Mouse (Mus musculus) neural tube, embryonic 11.5 days (tissue): ENCODE data around the gene Tnk2. TPM values are rescaled to one million over a fixed set of nuclear protein-coding genes. Genes with fewer than 3 reads are reported as not detected.

Experiments used
- ATAC-seq: fragments of 200-750 bp; cut with Nextera tagmentation; 2 replicates; pipeline ENCODE4 v1.8.0; 2017; ENCODE audit warnings: moderate number of reproducible peaks, mild to moderate bottlenecking, moderate TSS enrichment, moderate library complexity; ENCODE audit not compliant: insufficient read depth, low FRiP score, low TSS enrichment
- DNase-seq: peaks from one replicate; pipeline ENCODE4 v3.0.0-alpha.2; 2015; ENCODE audit warnings: low spot score
- H3K27ac ChIP-seq: fragments of 300-500 bp; sonication (generic); 2 replicates; pipeline ENCODE4 v1.5.1; 2014; ENCODE audit warnings: low read depth, mild to moderate bottlenecking, low read length
- H3K27me3 ChIP-seq: fragments of 300-500 bp; sonication (generic); 2 replicates; pipeline ENCODE4 v1.6.1; 2014; ENCODE audit warnings: mild to moderate bottlenecking, low read length, mixed read lengths; ENCODE audit not compliant: control insufficient read depth, insufficient read depth
- H3K36me3 ChIP-seq: fragments of 300-500 bp; sonication (generic); 2 replicates; pipeline ENCODE4 v1.6.1; 2014; ENCODE audit warnings: mild to moderate bottlenecking, low read length, moderate library complexity, mixed read lengths; ENCODE audit not compliant: control insufficient read depth, insufficient read depth
- H3K4me1 ChIP-seq: fragments of 300-500 bp; sonication (generic); 2 replicates; pipeline ENCODE4 v1.6.1; 2014; ENCODE audit warnings: low read length, mixed read lengths; ENCODE audit not compliant: control insufficient read depth, insufficient read depth
- H3K4me2 ChIP-seq: fragments of 300-500 bp; sonication (generic); 2 replicates; pipeline ENCODE4 v1.6.1; 2014; ENCODE audit warnings: low read depth, mild to moderate bottlenecking, moderate library complexity
- H3K4me3 ChIP-seq: fragments of 300-500 bp; sonication (generic); 2 replicates; pipeline ENCODE4 v1.5.1; 2014; ENCODE audit warnings: low read depth, low read length
- H3K9ac ChIP-seq: fragments of 300-500 bp; sonication (generic); 2 replicates; pipeline ENCODE4 v1.6.1; 2014; ENCODE audit warnings: mild to moderate bottlenecking, low read length
- H3K9me3 ChIP-seq: fragments of 300-500 bp; sonication (generic); 2 replicates; pipeline ENCODE4 v1.6.1; 2016; ENCODE audit warnings: low read length; ENCODE audit not compliant: control insufficient read depth
- WGBS: fragments of 180-500 bp; shearing (Covaris S2); extraction: QIAGEN DNeasy Blood & Tissue Kit; methylation state at CpG from one replicate; pipeline ENCODE4 v1.1.7; 2014; 5-methylcytosine and 5-hydroxymethylcytosine counted together
- polyA plus RNA-seq: library from polyadenylated mRNA; unstranded; fragments of >200 nt; fragmentation: Nextera tagmentation; extraction: Ambion mirVana; gene quantifications from 2 replicates; pipeline ENCODE4 v1.2.1, GENCODE M21; 2014

Gene Tnk2
- polyA plus RNA-seq, 1 experiment from 2014 or later: 7.0 TPM

DNA sequence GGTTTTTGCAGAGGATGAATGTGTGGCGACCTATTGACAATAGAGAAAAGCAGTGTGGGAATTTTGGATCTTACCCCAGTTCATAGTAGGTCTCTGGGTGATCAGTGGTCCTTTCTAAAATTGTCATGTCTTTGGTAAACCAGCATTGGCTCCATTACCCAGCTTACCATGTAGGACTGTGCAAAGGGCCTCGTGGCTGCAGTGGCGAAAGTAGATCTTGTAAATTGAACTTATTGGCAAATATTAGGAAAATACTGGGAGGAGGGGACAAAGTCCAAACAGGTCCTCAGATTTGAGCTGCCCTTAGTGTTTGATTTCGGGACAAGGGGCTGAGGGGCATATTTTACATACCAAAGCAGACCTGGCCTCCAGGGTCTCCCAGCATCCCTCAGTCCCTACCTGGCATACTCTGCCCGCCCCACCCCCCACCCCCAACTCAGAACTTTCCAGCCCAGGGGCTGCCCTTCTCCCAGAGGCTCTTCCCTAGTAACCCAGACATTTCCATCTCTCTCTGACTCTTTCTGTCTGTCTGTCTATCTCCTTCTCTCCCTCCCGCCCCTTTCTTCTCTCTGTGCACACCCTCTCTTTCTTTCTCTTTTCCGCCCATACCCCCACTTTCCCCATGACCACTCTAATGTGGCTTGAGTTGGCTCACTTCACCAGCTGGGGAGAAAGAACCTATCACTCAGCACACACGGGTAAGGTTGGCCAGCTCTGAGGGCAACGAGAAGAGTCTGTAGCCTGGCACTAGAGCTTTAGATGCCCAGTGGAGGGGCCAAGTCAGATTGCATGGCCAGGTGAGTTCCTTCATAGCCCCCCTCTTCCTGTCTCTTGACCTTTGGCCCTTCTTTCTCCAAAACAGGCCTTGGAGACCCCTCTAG, 23.2 kb downstream of the Tnk2 start:
- 0 out of 2 replicates have a peak overlapping the region, but pooled peaks have one; percentile 20 for H3K27ac ChIP-seq
- H3K9ac ChIP-seq: no peak overlapping the region

DNA sequence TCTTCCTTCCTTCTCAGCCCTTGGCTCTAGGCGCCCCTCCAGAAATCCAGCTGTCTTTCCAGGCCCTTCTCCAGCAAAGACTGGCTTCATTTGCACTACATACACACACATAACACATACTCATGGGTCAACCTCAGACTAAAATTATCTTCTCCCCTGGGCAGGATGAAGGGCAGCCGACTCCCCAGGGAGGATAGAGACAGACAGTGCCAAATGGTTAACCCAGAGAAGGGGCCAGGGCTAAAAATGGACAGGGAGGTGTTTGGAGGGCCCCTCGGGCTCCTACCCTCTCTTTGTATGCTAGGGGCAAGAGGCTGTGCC, 23.8 kb downstream of the Tnk2 start:
- Histone ChIP-seq H3K4me1 (0 out of 2 replicates have a peak, but pooled peaks cover 4% of the 10 kb centered on the region), H3K4me2 (no peak overlapping the region), H3K9ac (no peak overlapping the region), H3K9me3 (no peaks in the 10 kb centered on the region), H3K36me3 (peaks cover 4% of the 10 kb centered on the region; the same call in 1 of the 2 replicates), H3K27ac (no peak overlapping the region), H3K4me3 (no peak overlapping the region), H3K27me3 (no peaks in the 10 kb centered on the region)
- DNase-seq (no peak), ATAC-seq (no peak)
- 71% methylated on average over 3 of the region's 3 CpGs for WGBS

More for the DNA sequence above, 23.2 kb downstream of the Tnk2 start:
- 0 out of 2 replicates have a peak, but pooled peaks cover 4% of the 10 kb centered on the region for H3K4me1 ChIP-seq
- no peaks in the 10 kb centered on the region for H3K9me3 ChIP-seq
- ATAC-seq: no peak
- H3K4me2 ChIP-seq: no peak overlapping the region
- peaks cover 4% of the 10 kb centered on the region; the same call in 1 of the 2 replicates for H3K36me3 ChIP-seq
- H3K27me3 ChIP-seq: no peaks in the 10 kb centered on the region
- 72% methylated on average over 9 of the region's 9 CpGs for WGBS
- no peak for DNase-seq
- H3K4me3 ChIP-seq: no peak overlapping the region

DNA sequence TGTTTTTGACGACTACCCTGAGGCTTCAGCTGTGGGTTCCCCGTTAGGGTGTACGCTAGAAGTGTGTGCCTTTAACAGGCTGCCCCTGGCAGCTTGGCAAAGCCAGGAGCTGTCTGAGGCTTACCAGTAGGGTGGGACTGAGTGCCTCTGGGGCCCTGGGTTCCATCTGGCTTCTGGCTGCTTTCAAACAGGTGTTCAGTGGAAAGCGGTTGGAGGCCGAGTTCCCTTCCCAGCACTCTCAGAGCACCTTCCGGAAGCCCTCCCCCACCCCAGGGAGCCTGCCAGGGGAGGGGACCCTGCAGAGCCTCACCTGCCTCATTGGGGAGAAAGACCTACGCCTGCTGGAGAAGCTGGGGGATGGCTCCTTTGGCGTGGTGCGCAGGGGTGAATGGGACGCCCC, 24.4 kb downstream of the Tnk2 start:
- Histone ChIP-seq H3K9me3 (no peaks in the 10 kb centered on the region), H3K4me1 (0 out of 2 replicates have a peak, but pooled peaks cover 4% of the 10 kb centered on the region), H3K4me2 (no peak overlapping the region), H3K27ac (no peak overlapping the region), H3K4me3 (no peak overlapping the region), H3K27me3 (no peaks in the 10 kb centered on the region), H3K36me3 (peaks cover 4% of the 10 kb centered on the region; the same call in 1 of the 2 replicates), H3K9ac (no peak overlapping the region)
- ATAC-seq (no peak), DNase-seq (no peak)
- 79% methylated on average over 10 of the region's 10 CpGs for WGBS

DNA sequence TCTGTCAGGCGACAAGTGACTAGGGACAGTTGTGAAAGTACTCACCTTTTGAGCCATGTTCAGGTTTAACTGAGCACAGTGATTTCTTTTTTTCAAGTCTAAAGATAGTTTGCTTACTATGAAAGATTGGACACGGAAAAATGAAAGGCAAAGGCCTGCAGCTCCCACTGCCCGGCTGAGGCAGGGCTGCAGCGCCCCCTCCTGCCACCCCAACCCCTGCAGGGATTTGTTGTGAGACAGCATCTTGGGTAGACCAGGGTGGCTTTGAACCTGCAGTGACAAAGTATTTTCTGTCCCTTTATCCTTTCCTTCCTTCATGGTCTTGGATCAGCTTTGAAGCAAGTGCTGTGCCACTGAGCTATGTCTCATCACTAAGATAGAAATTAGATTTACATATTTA, 24.8 kb downstream of the Tnk2 start:
- Histone ChIP-seq H3K36me3 (peaks cover 4% of the 10 kb centered on the region; the same call in 1 of the 2 replicates), H3K9ac (no peak overlapping the region), H3K4me3 (no peak overlapping the region), H3K4me1 (0 out of 2 replicates have a peak, but pooled peaks cover under 1% of the 10 kb centered on the region), H3K4me2 (no peak overlapping the region), H3K27ac (no peak overlapping the region), H3K9me3 (no peaks in the 10 kb centered on the region), H3K27me3 (no peaks in the 10 kb centered on the region)
- DNase-seq: no peak
- 81% methylated on average over 4 of the region's 4 CpGs for WGBS
- ATAC-seq: no peak

DNA sequence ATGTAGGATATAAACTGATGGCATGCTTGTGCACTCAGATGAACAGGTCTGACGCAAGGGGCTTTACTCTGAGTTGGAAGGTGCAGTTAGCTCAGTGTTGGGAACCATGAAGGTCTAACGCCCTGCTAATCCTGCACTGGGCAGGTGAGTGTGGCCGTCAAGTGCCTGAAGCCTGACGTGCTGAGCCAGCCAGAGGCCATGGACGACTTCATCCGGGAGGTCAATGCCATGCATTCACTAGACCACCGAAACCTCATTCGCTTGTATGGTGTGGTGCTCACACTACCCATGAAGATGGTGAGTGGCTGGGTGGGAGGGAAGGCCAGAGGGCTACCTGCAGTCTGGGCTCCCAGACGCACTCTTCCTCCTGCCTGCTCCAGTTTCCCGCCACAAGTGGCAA, 25.6 kb downstream of the Tnk2 start:
- no peak overlapping the region for H3K27ac ChIP-seq
- H3K27me3 ChIP-seq: no peaks in the 10 kb centered on the region
- peaks cover 9% of the 10 kb centered on the region for H3K36me3 ChIP-seq
- DNase-seq (no peak), ATAC-seq (no peak)
- WGBS: 92% methylated on average over 10 of the region's 10 CpGs
- no peak overlapping the region for H3K4me2 ChIP-seq
- no peaks in the 10 kb centered on the region for H3K4me1 ChIP-seq
- no peak overlapping the region for H3K4me3 ChIP-seq
- no peak overlapping the region for H3K9ac ChIP-seq
- H3K9me3 ChIP-seq: no peaks in the 10 kb centered on the region

DNA sequence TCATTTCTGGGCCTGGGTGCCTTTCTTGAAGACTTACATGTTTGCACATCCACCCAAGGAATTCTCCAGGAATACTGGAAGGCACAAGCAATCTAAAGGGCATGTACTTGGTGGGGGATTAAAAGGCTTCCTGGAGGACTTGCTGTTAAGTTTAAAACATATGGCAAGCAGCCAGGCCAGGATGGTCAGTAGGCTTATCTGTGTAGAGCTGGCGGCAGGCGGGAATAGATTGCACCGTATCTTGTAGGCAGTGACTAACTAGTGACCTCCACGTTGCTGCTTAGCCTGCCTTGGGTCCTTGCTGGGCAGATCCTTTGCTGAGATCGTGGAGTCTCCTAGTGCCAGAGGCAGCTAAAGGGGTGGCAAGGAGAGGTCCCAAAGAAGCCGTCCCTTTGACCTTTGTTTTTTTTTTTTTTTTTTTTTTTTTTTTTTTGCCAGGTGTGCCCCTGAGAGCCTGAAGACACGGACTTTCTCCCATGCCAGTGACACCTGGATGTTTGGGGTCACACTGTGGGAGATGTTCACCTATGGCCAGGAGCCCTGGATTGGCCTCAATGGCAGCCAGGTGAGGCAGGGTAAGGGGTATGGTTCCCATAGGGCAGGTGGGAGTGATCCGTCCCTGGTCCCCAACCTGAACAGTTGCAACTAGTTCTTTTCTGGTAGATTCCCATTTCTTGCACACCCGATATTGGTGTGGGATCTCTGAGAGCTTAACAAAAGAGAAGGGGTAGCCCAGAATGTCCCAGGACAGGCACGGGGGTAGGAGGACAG, 26.9 kb downstream of the Tnk2 start:
- Histone ChIP-seq H3K36me3 (peaks cover 10% of the 10 kb centered on the region), H3K27me3 (no peaks in the 10 kb centered on the region), H3K27ac (no peak overlapping the region), H3K4me1 (no peaks in the 10 kb centered on the region), H3K9ac (no peak overlapping the region), H3K9me3 (no peaks in the 10 kb centered on the region), H3K4me3 (no peak overlapping the region), H3K4me2 (no peak overlapping the region)
- 90% methylated on average over 10 of the region's 10 CpGs for WGBS
- no peak for ATAC-seq
- DNase-seq: no peak

DNA sequence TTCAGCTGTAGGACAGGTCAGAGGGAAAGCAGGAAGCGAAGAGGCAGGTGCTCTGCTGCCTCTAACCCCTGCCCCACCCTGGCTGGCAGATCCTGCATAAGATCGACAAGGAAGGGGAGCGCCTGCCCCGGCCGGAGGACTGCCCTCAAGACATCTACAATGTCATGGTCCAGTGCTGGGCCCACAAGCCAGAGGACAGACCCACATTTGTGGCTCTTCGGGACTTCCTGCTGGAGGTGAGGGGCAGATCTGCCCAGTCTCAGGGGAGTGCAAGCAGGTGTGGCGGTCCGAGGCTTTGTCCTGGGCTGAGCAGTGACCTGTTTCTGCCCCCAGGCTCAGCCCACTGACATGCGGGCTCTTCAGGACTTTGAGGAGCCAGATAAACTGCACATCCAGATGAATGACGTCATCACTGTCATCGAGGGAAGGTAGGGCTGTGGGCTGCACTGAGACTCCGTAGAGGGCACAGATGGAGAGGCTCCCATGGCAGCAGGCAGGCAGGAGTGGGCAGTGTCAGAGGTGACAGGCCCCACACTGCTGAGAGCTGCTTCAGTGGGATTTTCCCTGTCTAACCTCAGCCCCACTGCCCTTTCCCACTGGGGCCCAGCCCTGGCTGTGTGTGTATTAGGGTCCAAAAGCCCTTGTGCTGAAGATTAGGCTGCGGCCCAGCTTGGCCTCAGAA, 27.7 kb downstream of the Tnk2 start:
- H3K4me1 ChIP-seq: no peaks in the 10 kb centered on the region
- no peak overlapping the region for H3K4me2 ChIP-seq
- H3K27me3 ChIP-seq: no peaks in the 10 kb centered on the region
- no peak for DNase-seq
- peaks cover 10% of the 10 kb centered on the region for H3K36me3 ChIP-seq
- no peak overlapping the region for H3K27ac ChIP-seq
- H3K4me3 ChIP-seq: no peak overlapping the region
- ATAC-seq: no peak
- no peaks in the 10 kb centered on the region for H3K9me3 ChIP-seq
- 89% methylated on average over 13 of the region's 13 CpGs for WGBS
- no peak overlapping the region for H3K9ac ChIP-seq

DNA sequence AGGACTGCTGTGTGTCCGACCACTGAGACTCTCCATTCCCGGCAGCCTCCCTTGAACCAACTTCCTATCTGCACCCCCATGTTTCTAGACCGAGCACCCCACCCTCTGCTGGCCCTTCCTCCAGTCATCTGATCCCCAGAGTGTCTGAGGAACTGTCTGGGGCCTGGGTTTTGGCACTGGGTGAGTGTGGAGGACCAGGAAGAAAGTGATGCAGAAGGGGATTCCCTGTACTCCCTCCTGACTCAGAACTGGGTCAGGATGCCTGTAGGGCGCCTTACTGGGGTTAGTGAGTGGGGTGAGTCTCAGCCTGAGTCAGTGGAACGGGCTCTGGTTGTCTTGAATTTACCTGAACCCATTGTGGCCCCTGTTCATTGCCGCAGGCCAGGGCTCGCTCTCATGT, 28.6 kb downstream of the Tnk2 start:
- no peaks in the 10 kb centered on the region for H3K9me3 ChIP-seq
- H3K4me3 ChIP-seq: no peak overlapping the region
- H3K4me1 ChIP-seq: no peaks in the 10 kb centered on the region
- 88% methylated on average over 7 of the region's 7 CpGs for WGBS
- no peak overlapping the region for H3K9ac ChIP-seq
- DNase-seq: no peak
- ATAC-seq: no peak
- no peak overlapping the region for H3K27ac ChIP-seq
- peaks cover 13% of the 10 kb centered on the region for H3K36me3 ChIP-seq
- no peaks in the 10 kb centered on the region for H3K27me3 ChIP-seq
- H3K4me2 ChIP-seq: no peak overlapping the region
